Mouse (Mus musculus): Measurements from ENCODE around the gene App. TPM values are rescaled to one million over a fixed set of nuclear protein-coding genes. Genes with fewer than 3 reads are reported as not detected.

App gene
- polyA plus RNA-seq, 1 experiment from 2014 or later, result 169 TPM

DNA sequence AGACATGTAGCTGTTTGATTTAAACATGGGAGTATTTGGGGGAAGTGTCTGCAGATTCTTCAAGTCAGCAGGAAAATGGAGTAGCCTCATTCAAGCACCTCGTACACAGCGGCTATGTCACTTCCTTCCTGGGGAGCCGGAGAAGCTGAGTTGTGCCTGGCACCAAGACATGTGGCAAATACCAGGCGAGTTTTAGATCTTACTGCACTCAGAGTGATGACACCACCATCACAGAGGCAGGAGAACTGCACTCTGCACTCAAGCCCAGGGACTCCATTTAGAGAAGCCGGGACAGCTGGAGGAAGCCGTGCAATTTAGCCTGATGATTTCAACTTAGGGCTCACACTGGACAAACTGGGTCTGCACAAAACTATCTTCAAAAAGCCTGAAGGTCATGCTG, 183.6 kb downstream of the App start:
- peak; percentile 50 for ATAC-seq (replicated peaks; ENCODE audit: insufficient number of reproducible peaks, insufficient read depth, low FRiP score, low read depth)
- peak overlapping the region; percentile 37 for H3K27ac ChIP-seq
- H3K27me3 ChIP-seq, result no peaks in the 10 kb centered on the region
- 17% methylated on average over 6 of the region's 6 CpGs for WGBS
- no peaks in the 10 kb centered on the region for H3K9me3 ChIP-seq (replicated peaks)
- peaks cover 23% of the 10 kb centered on the region for H3K4me1 ChIP-seq (replicated peaks)
- no peak overlapping the region for H3K9ac ChIP-seq
- no peak overlapping the region for H3K4me3 ChIP-seq
- H3K36me3 ChIP-seq, result peaks cover 8% of the 10 kb centered on the region; the same call in 1 of the 2 replicates
- H3K4me2 ChIP-seq, result no peak overlapping the region

DNA sequence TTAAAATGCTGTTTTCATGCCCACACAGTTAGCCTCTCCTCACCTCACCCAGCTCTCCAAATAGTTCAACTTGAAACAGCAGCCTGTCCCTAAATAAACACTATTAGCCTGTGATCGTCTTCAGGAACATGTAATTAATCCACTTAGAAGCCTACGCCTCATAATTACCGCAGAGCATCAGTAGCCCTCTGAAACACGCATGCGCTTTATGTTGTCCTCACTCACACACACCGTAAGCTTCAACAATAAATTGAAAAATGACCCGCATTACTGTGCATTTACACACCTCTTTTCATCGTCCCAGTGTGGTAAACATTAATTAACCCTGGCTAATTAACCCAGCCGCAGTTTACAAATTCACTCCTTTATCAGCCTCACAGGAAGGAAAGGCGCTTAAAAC, 184.1 kb downstream of the App start:
- no peak overlapping the region for H3K4me3 ChIP-seq
- peak overlapping the region; percentile 37; the same call in 1 of the 2 replicates for H3K27ac ChIP-seq
- peaks cover 8% of the 10 kb centered on the region; the same call in 1 of the 2 replicates for H3K36me3 ChIP-seq
- peaks cover 23% of the 10 kb centered on the region for H3K4me1 ChIP-seq (replicated peaks)
- no peak for ATAC-seq (replicated peaks; ENCODE audit: insufficient number of reproducible peaks, insufficient read depth, low FRiP score, low read depth)
- H3K27me3 ChIP-seq, result no peaks in the 10 kb centered on the region
- no peak overlapping the region for H3K9ac ChIP-seq
- 81% methylated on average over 10 of the region's 10 CpGs for WGBS
- H3K4me2 ChIP-seq, result no peak overlapping the region
- H3K9me3 ChIP-seq (replicated peaks), result no peaks in the 10 kb centered on the region

DNA sequence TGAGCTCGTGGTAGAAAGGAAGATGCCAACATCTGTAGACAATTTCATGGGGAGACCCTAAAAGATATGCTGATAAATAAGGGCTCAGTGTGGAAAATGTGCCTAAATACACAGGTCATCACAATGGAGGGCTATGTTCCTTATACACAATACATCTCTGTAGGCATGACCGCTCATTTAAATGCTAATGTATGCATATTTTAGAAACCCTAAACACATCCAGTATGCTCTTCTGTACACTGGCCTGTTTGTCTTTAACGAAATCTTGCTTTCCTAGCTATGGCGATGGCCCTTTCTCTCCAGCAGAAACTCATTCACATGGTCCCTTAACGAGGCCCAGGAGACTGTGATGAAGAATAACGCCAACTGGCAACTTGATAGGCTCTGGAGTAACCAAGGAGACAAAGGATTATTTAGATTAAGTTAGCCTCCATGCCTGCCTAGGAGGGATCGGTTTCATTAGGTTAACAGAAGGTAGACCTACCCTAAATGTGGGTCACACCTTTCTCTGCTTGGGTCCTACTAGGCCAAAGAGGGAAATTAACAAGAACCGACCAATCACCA, 185.8 kb downstream of the App start:
- Histone ChIP-seq H3K4me3 (no peak overlapping the region), H3K9me3 (replicated peaks) (no peaks in the 10 kb centered on the region), H3K36me3 (peaks cover 8% of the 10 kb centered on the region; the same call in 1 of the 2 replicates), H3K9ac (no peak overlapping the region), H3K27ac (no peak overlapping the region), H3K4me2 (no peak overlapping the region), H3K4me1 (replicated peaks) (peaks cover 25% of the 10 kb centered on the region), H3K27me3 (no peaks in the 10 kb centered on the region)
- WGBS, result 88% methylated on average over 8 of the region's 8 CpGs
- no peak for ATAC-seq (replicated peaks; ENCODE audit: insufficient number of reproducible peaks, insufficient read depth, low FRiP score, low read depth)

DNA sequence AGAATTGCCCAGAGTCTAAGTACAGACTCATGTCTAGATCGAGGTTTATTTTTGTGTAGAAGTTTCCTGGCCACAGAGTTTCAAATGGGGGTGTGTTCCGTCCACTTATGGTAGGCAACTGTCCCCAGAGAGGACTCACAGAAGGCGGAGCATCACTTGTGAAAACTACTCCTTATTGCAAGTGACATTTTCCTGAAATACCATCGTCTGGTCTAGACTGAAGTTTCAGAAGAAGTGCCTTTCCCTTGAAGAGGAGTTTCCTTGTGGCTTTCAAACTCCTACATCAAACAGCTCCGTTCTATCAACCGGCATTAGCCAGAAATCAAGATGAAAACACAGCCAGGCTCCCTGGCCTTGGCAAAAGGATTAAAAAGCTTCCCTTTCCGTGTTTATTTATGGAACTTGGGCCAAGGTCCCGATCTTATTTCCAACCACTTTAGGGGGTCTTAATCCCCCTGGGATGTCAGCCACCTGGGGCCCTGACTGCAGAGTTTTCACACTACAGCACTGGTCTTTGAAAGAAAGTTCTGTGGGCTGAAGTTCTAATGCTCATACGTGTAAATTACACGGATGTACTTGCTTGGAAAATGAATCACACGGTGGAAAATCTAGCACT, 187.4 kb downstream of the App start:
- Histone ChIP-seq H3K4me3 (no peak overlapping the region), H3K27ac (peak overlapping the region; percentile 12; the same call in 1 of the 2 replicates), H3K4me1 (replicated peaks) (peaks cover 25% of the 10 kb centered on the region), H3K27me3 (no peaks in the 10 kb centered on the region), H3K36me3 (peaks cover 8% of the 10 kb centered on the region; the same call in 1 of the 2 replicates), H3K9me3 (replicated peaks) (no peaks in the 10 kb centered on the region), H3K9ac (no peak overlapping the region), H3K4me2 (no peak overlapping the region)
- ATAC-seq (replicated peaks; ENCODE audit: insufficient number of reproducible peaks, insufficient read depth, low FRiP score, low read depth), result no peak
- WGBS, result 55% methylated on average over 11 of the region's 11 CpGs

DNA sequence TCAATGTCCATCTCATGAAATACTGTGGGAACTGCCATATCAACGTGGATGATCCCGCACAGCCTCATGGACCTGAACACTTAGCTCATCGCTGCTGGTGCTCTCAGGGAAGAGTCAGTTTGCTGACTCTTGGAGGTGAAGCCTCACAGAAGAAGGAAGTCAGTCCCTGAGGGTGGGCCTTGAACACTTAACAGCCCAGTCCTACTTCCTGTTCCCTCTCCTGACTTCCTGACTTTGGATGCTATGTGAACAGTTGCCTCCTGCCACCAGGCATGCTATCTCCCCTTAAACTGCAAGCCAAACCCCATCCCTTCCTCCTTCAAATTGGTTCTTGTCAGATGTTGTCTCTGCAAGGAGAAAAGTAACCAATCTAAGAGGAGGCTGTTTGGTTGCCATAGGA, 188.2 kb downstream of the App start:
- Histone ChIP-seq H3K4me1 (replicated peaks) (peaks cover 20% of the 10 kb centered on the region), H3K9me3 (replicated peaks) (no peaks in the 10 kb centered on the region), H3K27me3 (no peaks in the 10 kb centered on the region), H3K4me3 (no peak overlapping the region), H3K4me2 (no peak overlapping the region), H3K9ac (no peak overlapping the region), H3K27ac (no peak overlapping the region), H3K36me3 (peaks cover 8% of the 10 kb centered on the region; the same call in 1 of the 2 replicates)
- WGBS, result 93% methylated on average over 3 of the region's 3 CpGs
- no peak for ATAC-seq (replicated peaks; ENCODE audit: insufficient number of reproducible peaks, insufficient read depth, low FRiP score, low read depth)

DNA sequence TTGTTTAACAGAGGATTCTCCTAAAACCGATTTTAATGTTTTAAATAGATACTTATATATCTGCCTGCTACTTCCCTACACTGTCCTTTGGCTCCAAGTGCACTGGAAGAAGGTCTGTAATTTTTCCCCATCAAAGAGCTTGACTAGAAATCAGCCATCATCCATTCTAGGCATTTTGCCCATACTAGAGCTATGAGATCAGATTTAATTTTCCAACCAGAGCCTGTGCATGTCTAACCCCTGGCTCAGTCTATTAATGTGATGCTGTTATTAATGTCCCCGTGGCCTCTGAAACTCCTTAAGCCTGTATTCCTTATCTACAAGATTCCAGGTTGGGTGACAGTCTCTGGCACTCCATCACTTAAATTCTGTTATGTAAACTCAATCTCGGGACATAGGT, 190.1 kb downstream of the App start:
- H3K27ac ChIP-seq, result no peak overlapping the region
- H3K36me3 ChIP-seq, result peaks cover 8% of the 10 kb centered on the region; the same call in 1 of the 2 replicates
- peaks cover 10% of the 10 kb centered on the region for H3K4me1 ChIP-seq (replicated peaks)
- H3K9ac ChIP-seq, result no peak overlapping the region
- H3K9me3 ChIP-seq (replicated peaks), result no peaks in the 10 kb centered on the region
- H3K27me3 ChIP-seq, result no peaks in the 10 kb centered on the region
- H3K4me2 ChIP-seq, result no peak overlapping the region
- WGBS, result 57% methylated on average over 3 of the region's 3 CpGs
- H3K4me3 ChIP-seq, result no peak overlapping the region
- ATAC-seq (replicated peaks; ENCODE audit: insufficient number of reproducible peaks, insufficient read depth, low FRiP score, low read depth), result no peak

DNA sequence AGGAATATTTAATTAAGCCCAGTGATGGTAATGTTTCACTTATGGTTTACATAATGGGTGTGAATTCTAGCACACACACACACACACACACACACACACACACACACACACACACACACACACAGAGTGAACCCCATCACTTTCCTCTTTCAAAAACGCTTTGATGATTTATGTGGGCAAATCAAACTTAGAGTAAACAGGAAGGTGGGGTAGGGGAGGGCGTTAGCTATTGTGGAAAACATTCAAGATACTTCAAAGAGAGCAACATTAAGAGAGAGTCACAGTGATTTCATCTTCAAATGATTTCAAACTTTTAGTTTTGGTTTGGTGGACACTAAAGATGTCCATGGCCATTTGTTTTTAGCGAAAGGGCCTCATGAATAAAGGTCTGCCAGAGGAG, 191.0 kb downstream of the App start:
- 86% methylated on average over 3 of the region's 3 CpGs for WGBS
- peaks cover 10% of the 10 kb centered on the region for H3K4me1 ChIP-seq (replicated peaks)
- ATAC-seq (replicated peaks; ENCODE audit: insufficient number of reproducible peaks, insufficient read depth, low FRiP score, low read depth), result no peak
- H3K27me3 ChIP-seq, result no peaks in the 10 kb centered on the region
- no peak overlapping the region for H3K9ac ChIP-seq
- no peak overlapping the region for H3K4me3 ChIP-seq
- H3K36me3 ChIP-seq, result peaks cover 6% of the 10 kb centered on the region; the same call in 1 of the 2 replicates
- no peak overlapping the region for H3K27ac ChIP-seq
- no peaks in the 10 kb centered on the region for H3K9me3 ChIP-seq (replicated peaks)
- no peak overlapping the region for H3K4me2 ChIP-seq

DNA sequence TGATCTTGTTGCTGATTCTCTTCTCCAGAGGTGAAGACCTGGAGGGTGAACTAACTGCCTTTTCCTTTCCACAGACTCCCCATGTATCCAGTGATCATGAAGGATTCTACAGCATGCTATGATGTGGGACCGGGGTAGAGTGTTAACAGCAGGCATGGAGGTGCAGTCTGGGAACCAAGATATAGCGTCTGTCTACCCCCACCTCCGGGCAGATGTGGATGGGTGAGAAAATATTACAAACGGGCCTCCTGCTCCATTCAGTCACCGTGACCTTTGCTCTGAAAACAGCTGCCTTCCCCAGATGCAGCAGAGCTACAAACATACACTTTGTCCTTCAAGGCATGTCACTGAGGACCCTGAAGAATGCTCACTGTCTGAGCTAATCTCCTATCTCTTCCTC, 195.0 kb downstream of the App start:
- H3K4me2 ChIP-seq, result no peak overlapping the region
- peaks cover 10% of the 10 kb centered on the region for H3K4me1 ChIP-seq (replicated peaks)
- H3K27ac ChIP-seq, result no peak overlapping the region
- H3K9me3 ChIP-seq (replicated peaks), result no peaks in the 10 kb centered on the region
- H3K4me3 ChIP-seq, result no peak overlapping the region
- 45% methylated on average over 5 of the region's 5 CpGs for WGBS
- no peaks in the 10 kb centered on the region for H3K27me3 ChIP-seq
- no peak overlapping the region for H3K9ac ChIP-seq
- no peak for ATAC-seq (replicated peaks; ENCODE audit: insufficient number of reproducible peaks, insufficient read depth, low FRiP score, low read depth)
- peaks cover 17% of the 10 kb centered on the region for H3K36me3 ChIP-seq

DNA sequence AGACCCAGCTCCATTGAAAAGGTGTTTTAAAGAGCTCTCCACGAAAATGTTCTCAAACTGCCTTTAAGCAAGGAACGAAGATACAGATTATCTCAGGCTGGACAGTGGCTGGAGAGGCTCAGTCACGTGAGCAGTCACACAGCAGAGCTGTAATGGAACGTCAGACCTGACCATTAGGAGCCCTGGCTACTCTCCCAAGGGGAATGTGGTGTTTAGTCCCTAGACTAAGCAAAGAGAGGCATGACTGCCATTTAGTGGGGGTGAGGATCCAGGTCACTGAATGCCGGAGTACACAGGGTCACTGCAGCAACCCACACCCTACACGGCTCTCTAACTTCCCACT, 199.4 kb downstream of the App start:
- WGBS, result 55% methylated on average over 6 of the region's 6 CpGs
- peaks cover 20% of the 10 kb centered on the region for H3K36me3 ChIP-seq
- peak; percentile 48; the same call in 1 of the 2 replicates for ATAC-seq (replicated peaks; ENCODE audit: insufficient number of reproducible peaks, insufficient read depth, low FRiP score, low read depth)
- no peak overlapping the region for H3K9ac ChIP-seq
- H3K4me2 ChIP-seq, result no peak overlapping the region
- H3K27me3 ChIP-seq, result no peaks in the 10 kb centered on the region
- no peaks in the 10 kb centered on the region for H3K9me3 ChIP-seq (replicated peaks)
- H3K27ac ChIP-seq, result peak overlapping the region; percentile 63
- H3K4me1 ChIP-seq (replicated peaks), result peaks cover 16% of the 10 kb centered on the region
- no peak overlapping the region for H3K4me3 ChIP-seq

DNA sequence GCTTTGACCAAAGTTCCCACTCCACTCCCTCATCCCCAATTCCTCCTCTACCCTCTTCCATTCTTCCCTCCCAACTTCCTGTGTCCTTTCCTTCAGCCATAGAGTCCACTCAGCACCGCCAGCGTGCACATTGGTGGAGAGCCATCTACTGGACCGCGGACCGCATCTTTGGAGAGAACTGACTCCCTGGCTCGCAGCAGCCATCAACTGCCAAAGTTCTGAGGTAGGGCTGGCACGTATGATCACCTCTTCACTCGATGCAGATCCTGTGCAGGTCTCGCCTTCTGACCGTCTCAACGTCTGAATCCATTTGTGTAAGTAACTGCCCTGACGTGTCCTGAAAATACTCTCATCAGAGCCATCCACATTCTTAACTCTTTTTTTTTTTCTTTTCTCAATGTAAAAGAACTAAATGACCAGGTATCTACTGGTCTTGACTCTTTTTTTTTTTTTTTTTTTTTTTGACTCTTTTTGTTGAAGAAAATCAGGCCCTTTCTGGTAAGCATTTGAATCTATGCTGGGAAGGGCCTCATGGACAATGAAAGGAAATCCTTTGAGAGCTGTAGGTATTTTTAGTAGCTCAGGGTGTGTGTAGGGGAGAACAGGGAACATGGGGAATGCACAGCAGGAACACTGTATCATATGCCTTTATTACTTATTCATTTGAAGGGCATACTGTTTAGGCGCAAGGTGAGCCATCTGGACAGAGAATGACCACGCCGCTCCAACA, 200.0 kb downstream of the App start:
- Histone ChIP-seq H3K27ac (peak overlapping the region; percentile 63), H3K9me3 (replicated peaks) (no peaks in the 10 kb centered on the region), H3K4me2 (no peak overlapping the region), H3K9ac (no peak overlapping the region), H3K4me3 (no peak overlapping the region), H3K4me1 (replicated peaks) (peaks cover 16% of the 10 kb centered on the region), H3K36me3 (peaks cover 20% of the 10 kb centered on the region), H3K27me3 (no peaks in the 10 kb centered on the region)
- peak; percentile 70 for ATAC-seq (replicated peaks; ENCODE audit: insufficient number of reproducible peaks, insufficient read depth, low FRiP score, low read depth)
- 86% methylated on average over 15 of the region's 15 CpGs for WGBS

DNA sequence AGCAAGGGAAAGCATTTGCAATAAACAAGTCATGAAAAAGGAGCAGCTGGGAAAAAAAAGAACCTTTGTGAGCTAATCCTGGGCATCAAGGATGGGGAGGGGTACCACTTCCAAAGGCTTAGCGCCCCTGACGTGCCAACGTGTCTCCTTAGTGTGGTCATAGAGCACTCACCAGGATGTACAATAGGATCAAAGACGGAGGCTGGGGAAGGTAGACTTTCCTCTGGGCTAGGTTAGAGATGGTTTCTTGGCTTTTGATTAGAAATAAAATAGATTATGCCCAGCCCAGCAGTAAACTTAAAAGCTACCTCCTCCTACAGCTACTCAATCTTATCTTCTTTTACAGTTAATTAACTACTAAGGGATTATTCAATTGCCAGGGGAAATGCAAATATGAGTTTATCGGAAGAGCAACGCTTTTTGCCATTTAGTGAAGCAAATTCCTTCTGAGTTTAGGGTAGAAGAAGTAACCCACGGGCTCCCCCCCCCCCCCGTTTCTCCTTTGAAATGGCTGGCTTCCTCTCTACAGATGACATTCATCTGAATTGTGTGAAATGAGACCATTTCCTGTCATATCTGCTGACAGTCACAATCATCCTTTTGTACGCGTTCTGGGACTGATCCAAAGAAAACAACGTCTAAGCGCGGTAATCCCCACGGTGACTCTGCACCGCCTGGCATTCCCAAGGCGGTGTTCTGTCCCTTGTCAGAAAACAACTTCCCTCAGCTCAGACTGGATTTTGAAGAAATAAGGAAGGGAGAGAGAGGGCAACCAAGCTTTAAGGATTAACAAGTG, 201.8 kb downstream of the App start:
- H3K27ac ChIP-seq, result peak overlapping the region; percentile 39
- no peaks in the 10 kb centered on the region for H3K27me3 ChIP-seq
- H3K4me3 ChIP-seq, result no peak overlapping the region
- no peak; the same call in 1 of the 2 replicates for ATAC-seq (replicated peaks; ENCODE audit: insufficient number of reproducible peaks, insufficient read depth, low FRiP score, low read depth)
- no peak overlapping the region for H3K9ac ChIP-seq
- H3K4me2 ChIP-seq, result peak overlapping the region; percentile 34
- H3K9me3 ChIP-seq (replicated peaks), result no peaks in the 10 kb centered on the region
- H3K36me3 ChIP-seq, result peaks cover 12% of the 10 kb centered on the region
- WGBS, result 47% methylated on average over 16 of the region's 16 CpGs
- peaks cover 16% of the 10 kb centered on the region for H3K4me1 ChIP-seq (replicated peaks)

Measured in heart, embryonic 15.5 days (tissue).